Mouse (Mus musculus) kidney, adult 2 months (tissue): ENCODE results near the gene Cfap44. TPM values are rescaled to one million over a fixed set of nuclear protein-coding genes. Genes with fewer than 3 reads are reported as not detected.

ENCODE experiments used
- DNase-seq: peaks from one replicate; pipeline ENCODE4 v3.0.0; 2021
- H3K27ac ChIP-seq: fragments of 200-500 bp; 2 replicates; pipeline ENCODE4 v1.5.1; 2012; ENCODE audit warnings: low read depth, low read length, control low read depth, inconsistent platforms; ENCODE audit not compliant: insufficient read depth
- H3K27me3 ChIP-seq: fragments of 200-500 bp; replicated peaks from 2 replicates; pipeline ENCODE4 v1.6.1; 2012; ENCODE audit warnings: mild to moderate bottlenecking, moderate library complexity, low read length, inconsistent platforms; ENCODE audit not compliant: control insufficient read depth, insufficient read depth
- H3K36me3 ChIP-seq: fragments of 200-500 bp; 2 replicates; pipeline ENCODE4 v1.6.1; 2012; ENCODE audit warnings: mild to moderate bottlenecking, moderate library complexity, low read length, inconsistent platforms; ENCODE audit not compliant: control insufficient read depth, insufficient read depth
- H3K4me1 ChIP-seq: fragments of 200-500 bp; 2 replicates; pipeline ENCODE4 v1.6.1; 2011; ENCODE audit warnings: low read length; ENCODE audit not compliant: control insufficient read depth, insufficient read depth
- H3K4me3 ChIP-seq: fragments of 200-500 bp; 2 replicates; pipeline ENCODE4 v1.5.1; 2011; ENCODE audit warnings: mild to moderate bottlenecking, low read depth, low read length, control low read depth; ENCODE audit not compliant: insufficient read depth
- CTCF ChIP-seq: fragments of 200-500 bp; conservative IDR thresholded peaks from 2 replicates; pipeline ENCODE4 v1.5.1; 2011; ENCODE audit warnings: low read depth, mild to moderate bottlenecking, control low read depth, low read length, moderate library complexity, mixed read lengths; ENCODE audit not compliant: insufficient read depth, insufficient read length
- POLR2A ChIP-seq: fragments of 200-500 bp; IDR thresholded peaks from one replicate; pipeline ENCODE4 v1.6.1; 2011; ENCODE audit warnings: low read depth, low read length, control low read depth
- WGBS: fragments of 180-500 bp; shearing (Covaris S2); methylation state at CpG from one replicate; pipeline ENCODE4 v1.1.7; 2018; 5-methylcytosine and 5-hydroxymethylcytosine counted together
- polyA plus RNA-seq: library from polyadenylated mRNA; depleted of rRNA; stranded (reverse); fragments of >200 nt; gene quantifications from 2 replicates; pipeline ENCODE4 v1.2.3, GENCODE M21; 2012; rRNA removed

Cfap44 gene
- polyA plus RNA-seq, 1 experiment = 0.03 TPM

GRCm38 (mm10) chr16:44530191-44530590 lies 135.6 kb downstream of the Cfap44 start:
- Histone ChIP-seq H3K4me3 (no peak overlapping the region), H3K27ac (no peak overlapping the region), H3K36me3 (no peaks in the 10 kb centered on the region), H3K27me3 (no peaks in the 10 kb centered on the region), H3K4me1 (no peaks in the 10 kb centered on the region)
- WGBS = 58% methylated on average over 9 of the region's 9 CpGs
- no peak for DNase-seq
- no peak for TF ChIP-seq POLR2A
- TF ChIP-seq CTCF = no peak

GRCm38 (mm10) chr16:44530829-44531228 lies 136.2 kb downstream of the Cfap44 start:
- Histone ChIP-seq H3K4me3 (no peak overlapping the region), H3K4me1 (no peaks in the 10 kb centered on the region), H3K36me3 (no peaks in the 10 kb centered on the region), H3K27me3 (no peaks in the 10 kb centered on the region), H3K27ac (no peak overlapping the region)
- 20% methylated on average over 7 of the region's 7 CpGs for WGBS
- no peak for DNase-seq
- TF ChIP-seq POLR2A (no peak), CTCF (no peak)

GRCm38 (mm10) chr16:44531239-44531797 lies 136.7 kb downstream of the Cfap44 start:
- TF ChIP-seq POLR2A = no peak
- no peak for TF ChIP-seq CTCF
- Histone ChIP-seq H3K27me3 (no peaks in the 10 kb centered on the region), H3K36me3 (no peaks in the 10 kb centered on the region), H3K27ac (no peak overlapping the region), H3K4me3 (no peak overlapping the region), H3K4me1 (no peaks in the 10 kb centered on the region)
- DNase-seq = no peak
- whole genome bisulfite sequencing = 63% methylated on average over 12 of the region's 12 CpGs

Other genes with a start within 250 kb of the Cfap44 start
- 12.6 and 13.2 TPM in 2 replicates for gene Usf3, start 221.6 kb upstream of the Cfap44 start, polyA plus RNA-seq
- 0.53 and 1.6 TPM in 2 replicates for gene Sidt1, start 61.6 kb upstream of the Cfap44 start, polyA plus RNA-seq
- 5.4 and 6.9 TPM in 2 replicates for gene Spice1, start 47.7 kb upstream of the Cfap44 start, polyA plus RNA-seq
- gene Boc, start 164.1 kb downstream of the Cfap44 start, polyA plus RNA-seq = 8.5 and 8.8 TPM in 2 replicates